Mouse (Mus musculus) ES-E14 (cell line): ENCODE results near the gene Gm8922. TPM values are rescaled to one million over a fixed set of nuclear protein-coding genes. Genes with fewer than 3 reads are reported as not detected.
"Not testable (repeated sequence)": the region's sequence is repeated elsewhere in the genome, so short reads cannot be mapped to it uniquely, and the experiment has no call there.

ENCODE experiments used
- DNase-seq: peaks from one replicate; pipeline ENCODE4 v3.0.0-alpha.2; 2013; ENCODE audit warnings: low read depth, low spot score
- H3K27ac ChIP-seq: 2 replicates; pipeline ENCODE4 v1.5.1; 2012; ENCODE audit warnings: low read depth, mild to moderate bottlenecking, low read length, moderate library complexity, mixed read lengths; ENCODE audit not compliant: poor library complexity, insufficient read depth, severe bottlenecking
- H3K36me3 ChIP-seq: 2 replicates; pipeline ENCODE4 v1.6.1; 2012; ENCODE audit warnings: mild to moderate bottlenecking, low read length, moderate library complexity, mixed read lengths; ENCODE audit not compliant: control insufficient read depth, poor library complexity, insufficient read depth, severe bottlenecking
- H3K4me1 ChIP-seq, 2 experiments: fragments of 150-350 bp in 1 of 2; sonication (generic) in 1 of 2; 2 replicates each; pipeline ENCODE4 v1.6.1; 2012; ENCODE audit warnings: low read length in 2 of 2, mild to moderate bottlenecking in 1 of 2, mixed read lengths in 1 of 2; ENCODE audit not compliant: control insufficient read depth in 2 of 2, insufficient read depth in 2 of 2, poor library complexity in 1 of 2
- H3K4me3 ChIP-seq, 2 experiments: fragments of 150-350 bp in 1 of 2; sonication (generic) in 1 of 2; 2 replicates each; pipeline ENCODE4 v1.5.1; 2012; ENCODE audit warnings: low read length in 2 of 2, low read depth in 1 of 2, mild to moderate bottlenecking in 1 of 2, mixed read lengths in 1 of 2; ENCODE audit not compliant: insufficient read depth in 1 of 2, poor library complexity in 1 of 2, severe bottlenecking in 1 of 2
- H3K9ac ChIP-seq: 2 replicates; pipeline ENCODE4 v1.6.1; 2012; ENCODE audit warnings: low read depth, mild to moderate bottlenecking, low read length, mixed read lengths; ENCODE audit not compliant: poor library complexity, insufficient read depth, severe bottlenecking
- H3K9me3 ChIP-seq: fragments of 150-350 bp; sonication (generic); 2 replicates; pipeline ENCODE4 v1.6.1; 2012; ENCODE audit warnings: low read depth, mild to moderate bottlenecking, low read length; ENCODE audit not compliant: control insufficient read depth, insufficient read depth
- in situ Hi-C, 2 experiments: fragments of 600-800 bp; cut with MboI; formaldehyde crosslinking; loops; one replicate each; pipeline ENCODE4 v1.15.1; 2025; ENCODE audit warnings: low sequenced_read_pairs in 2 of 2, inconsistent platforms in 1 of 2; ENCODE audit not compliant: unreplicated experiment in 2 of 2
- total RNA-seq: library from RNA; depleted of rRNA; stranded (reverse); fragments of 300-350 nt; gene quantifications from 2 replicates; pipeline ENCODE4 v1.2.3, GENCODE M21; 2012; rRNA removed

Gene Gm8922
- total RNA-seq = not detected in 2 replicates

GRCm38 (mm10) chr5:11681659-11682058 lies at the start of gene Gm8922:
Gene Gm8922, plus strand, starts transcription at chr5:11681959.
- DNase-seq, in situ Hi-C loops: not testable (repeated sequence)

More at GRCm38 (mm10) chr5:11681659-11682058, at the start of gene Gm8922:
- H3K36me3 ChIP-seq, H3K4me3 ChIP-seq, H3K9ac ChIP-seq, H3K27ac ChIP-seq, H3K4me1 ChIP-seq, H3K9me3 ChIP-seq: not testable (repeated sequence)

Other genes with a start within 250 kb of the Gm8922 start
- gene Gm8906, start 179.3 kb upstream of the Gm8922 start, total RNA-seq = not detected in 2 replicates
- gene Gm6460, start 87.0 kb upstream of the Gm8922 start, total RNA-seq = not detected in 2 replicates
- not detected in 2 replicates for gene Gm8926, start 88.6 kb downstream of the Gm8922 start, total RNA-seq
- not detected in 2 replicates for gene Gm6465, start 163.6 kb downstream of the Gm8922 start, total RNA-seq
- not detected in 2 replicates for gene 4933402N22Rik, start 236.1 kb downstream of the Gm8922 start, total RNA-seq